Mouse (Mus musculus) neural tube, embryonic 11.5 days (tissue): ENCODE results near the gene Cchcr1. TPM values are rescaled to one million over a fixed set of nuclear protein-coding genes. Genes with fewer than 3 reads are reported as not detected.
"Not testable (repeated sequence)": the region's sequence is repeated elsewhere in the genome, so short reads cannot be mapped to it uniquely, and the experiment has no call there.

Experiments
- ATAC-seq: fragments of 200-750 bp; cut with Nextera tagmentation; 2 replicates; pipeline ENCODE4 v1.8.0; 2017; ENCODE audit warnings: moderate number of reproducible peaks, mild to moderate bottlenecking, moderate TSS enrichment, moderate library complexity; ENCODE audit not compliant: insufficient read depth, low FRiP score, low TSS enrichment
- DNase-seq: peaks from one replicate; pipeline ENCODE4 v3.0.0-alpha.2; 2015; ENCODE audit warnings: low spot score
- H3K27ac ChIP-seq: fragments of 300-500 bp; sonication (generic); 2 replicates; pipeline ENCODE4 v1.5.1; 2014; ENCODE audit warnings: low read depth, mild to moderate bottlenecking, low read length
- H3K27me3 ChIP-seq: fragments of 300-500 bp; sonication (generic); 2 replicates; pipeline ENCODE4 v1.6.1; 2014; ENCODE audit warnings: mild to moderate bottlenecking, low read length, mixed read lengths; ENCODE audit not compliant: control insufficient read depth, insufficient read depth
- H3K36me3 ChIP-seq: fragments of 300-500 bp; sonication (generic); 2 replicates; pipeline ENCODE4 v1.6.1; 2014; ENCODE audit warnings: mild to moderate bottlenecking, low read length, moderate library complexity, mixed read lengths; ENCODE audit not compliant: control insufficient read depth, insufficient read depth
- H3K4me1 ChIP-seq: fragments of 300-500 bp; sonication (generic); 2 replicates; pipeline ENCODE4 v1.6.1; 2014; ENCODE audit warnings: low read length, mixed read lengths; ENCODE audit not compliant: control insufficient read depth, insufficient read depth
- H3K4me2 ChIP-seq: fragments of 300-500 bp; sonication (generic); 2 replicates; pipeline ENCODE4 v1.6.1; 2014; ENCODE audit warnings: low read depth, mild to moderate bottlenecking, moderate library complexity
- H3K4me3 ChIP-seq: fragments of 300-500 bp; sonication (generic); 2 replicates; pipeline ENCODE4 v1.5.1; 2014; ENCODE audit warnings: low read depth, low read length
- H3K9ac ChIP-seq: fragments of 300-500 bp; sonication (generic); 2 replicates; pipeline ENCODE4 v1.6.1; 2014; ENCODE audit warnings: mild to moderate bottlenecking, low read length
- H3K9me3 ChIP-seq: fragments of 300-500 bp; sonication (generic); 2 replicates; pipeline ENCODE4 v1.6.1; 2016; ENCODE audit warnings: low read length; ENCODE audit not compliant: control insufficient read depth
- WGBS: fragments of 180-500 bp; shearing (Covaris S2); extraction: QIAGEN DNeasy Blood & Tissue Kit; methylation state at CpG from one replicate; pipeline ENCODE4 v1.1.7; 2014; 5-methylcytosine and 5-hydroxymethylcytosine counted together
- polyA plus RNA-seq: library from polyadenylated mRNA; unstranded; fragments of >200 nt; fragmentation: Nextera tagmentation; extraction: Ambion mirVana; gene quantifications from 2 replicates; pipeline ENCODE4 v1.2.1, GENCODE M21; 2014

Gene Cchcr1
- polyA plus RNA-seq, 1 experiment from 2014 or later = 9.4 TPM

DNA sequence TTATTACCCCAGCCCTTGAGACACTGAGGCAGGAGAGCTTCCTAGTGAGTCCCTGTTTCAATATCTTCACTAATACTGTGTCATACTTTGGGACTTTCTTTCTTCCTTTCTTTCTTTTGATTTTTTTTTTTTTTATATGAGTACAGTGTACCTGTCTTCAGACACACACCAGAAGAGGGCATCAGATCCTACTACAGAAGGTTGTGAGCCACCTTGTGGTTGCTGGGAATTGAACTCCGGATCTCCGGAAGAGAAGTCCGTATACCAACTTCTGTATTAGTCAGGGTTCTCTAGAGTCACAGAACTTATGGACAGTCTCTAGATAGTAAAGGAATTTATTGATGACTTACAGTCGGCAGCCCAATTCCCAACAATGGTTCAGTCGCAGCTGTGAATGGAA, 8.6 kb upstream of the Cchcr1 start:
- DNase-seq, H3K36me3 ChIP-seq, H3K9ac ChIP-seq, H3K4me3 ChIP-seq, H3K4me2 ChIP-seq, ATAC-seq, H3K4me1 ChIP-seq, H3K9me3 ChIP-seq, H3K27ac ChIP-seq: not testable (repeated sequence)
- 56% methylated on average over 4 of the region's 5 CpGs for whole genome bisulfite sequencing
- H3K27me3 ChIP-seq = peaks cover 19% of the 10 kb centered on the region

DNA sequence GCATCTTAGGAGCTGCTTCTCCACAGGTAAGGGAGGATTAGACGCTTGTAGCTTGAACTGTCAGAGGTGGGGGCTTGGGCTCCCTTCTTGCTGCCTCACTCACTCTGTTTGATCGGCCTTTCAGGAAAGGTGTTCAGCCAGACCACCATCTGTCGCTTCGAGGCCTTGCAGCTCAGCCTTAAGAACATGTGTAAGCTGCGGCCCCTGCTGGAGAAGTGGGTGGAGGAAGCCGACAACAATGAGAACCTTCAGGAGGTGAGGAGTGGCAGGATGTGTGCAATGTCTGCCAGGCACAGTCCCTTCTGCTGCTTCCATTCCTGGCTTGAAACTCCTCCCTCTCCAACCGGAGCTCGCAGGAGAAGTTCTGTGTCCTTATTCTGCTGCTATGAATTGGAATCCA, 7.6 kb upstream of the Cchcr1 start:
- Histone ChIP-seq H3K9ac (no peak overlapping the region), H3K4me1 (0 out of 2 replicates have a peak, but pooled peaks cover 3% of the 10 kb centered on the region), H3K4me3 (no peak overlapping the region), H3K27ac (no peak overlapping the region), H3K4me2 (no peak overlapping the region), H3K27me3 (peaks cover 19% of the 10 kb centered on the region), H3K9me3 (no peaks in the 10 kb centered on the region), H3K36me3 (no peaks in the 10 kb centered on the region)
- no peak for ATAC-seq
- WGBS = 53% methylated on average over 8 of the region's 8 CpGs
- peak; percentile 43 for DNase-seq

DNA sequence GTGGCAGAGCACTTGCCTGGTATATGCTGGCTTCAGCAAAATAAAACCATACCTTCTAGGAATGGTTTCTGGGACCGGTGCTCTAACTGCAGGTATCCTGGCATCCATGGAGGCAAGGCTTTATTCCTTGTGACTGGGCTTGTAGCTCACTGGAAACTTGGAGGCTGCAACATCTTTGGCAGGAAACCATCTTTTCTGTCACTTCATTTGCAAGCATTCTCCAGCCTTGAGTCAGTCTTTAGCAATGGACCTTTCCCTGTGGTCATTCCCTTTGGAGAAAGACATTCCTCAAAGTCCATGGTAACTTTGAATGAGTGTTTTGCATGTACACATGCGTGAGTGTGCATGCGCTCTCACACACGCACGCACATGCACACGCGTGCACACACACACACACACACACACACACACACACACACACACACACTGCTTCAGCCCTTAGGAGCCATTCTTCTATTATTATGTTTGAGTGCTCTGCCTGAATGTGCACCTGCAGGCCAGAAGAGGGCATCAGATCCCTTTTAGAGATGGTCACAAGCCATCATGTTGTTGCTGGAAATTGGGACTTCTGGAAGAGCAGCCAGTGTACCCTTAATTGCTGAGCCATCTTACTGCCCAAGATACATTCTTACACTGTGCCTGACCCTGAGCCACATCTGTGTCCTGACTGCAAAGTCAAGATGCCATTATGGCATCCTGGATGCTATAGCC, 3.8 kb upstream of the Cchcr1 start:
- ATAC-seq = no peak
- no peak overlapping the region for H3K9ac ChIP-seq
- no peak overlapping the region for H3K4me2 ChIP-seq
- no peaks in the 10 kb centered on the region for H3K36me3 ChIP-seq
- 92% methylated on average over 7 of the region's 7 CpGs for WGBS
- H3K9me3 ChIP-seq = no peaks in the 10 kb centered on the region
- no peaks in the 10 kb centered on the region for H3K27me3 ChIP-seq
- no peak overlapping the region for H3K27ac ChIP-seq
- DNase-seq = no peak
- H3K4me1 ChIP-seq = peaks cover 6% of the 10 kb centered on the region
- no peak overlapping the region for H3K4me3 ChIP-seq

DNA sequence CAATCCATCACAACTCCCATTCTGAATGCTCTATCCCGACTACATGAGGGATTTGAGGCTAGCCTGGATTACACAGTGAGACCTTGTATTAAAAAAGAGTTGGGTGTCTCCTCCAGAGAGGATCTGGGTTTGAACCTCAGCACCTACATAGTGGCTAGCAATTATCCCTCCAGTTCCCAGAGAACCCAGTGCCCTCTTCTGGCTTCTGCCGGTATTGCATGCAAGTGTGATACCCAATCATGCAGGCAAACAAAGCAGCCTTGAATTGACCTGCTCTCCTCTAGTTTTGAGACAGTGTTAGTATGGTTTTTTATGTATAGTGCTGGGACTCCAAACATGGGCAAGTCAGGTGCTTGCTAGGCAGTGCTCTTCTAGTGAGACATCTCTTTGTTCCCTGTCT, 3.0 kb upstream of the Cchcr1 start:
- no peak for ATAC-seq
- peak; percentile 75 for DNase-seq
- Histone ChIP-seq H3K27ac (no peak overlapping the region), H3K9ac (no peak overlapping the region), H3K4me1 (peaks cover 6% of the 10 kb centered on the region), H3K27me3 (no peaks in the 10 kb centered on the region), H3K9me3 (no peaks in the 10 kb centered on the region), H3K36me3 (no peaks in the 10 kb centered on the region), H3K4me3 (no peak overlapping the region), H3K4me2 (no peak overlapping the region)
- 18% methylated on average over 2 of the region's 2 CpGs for WGBS

DNA sequence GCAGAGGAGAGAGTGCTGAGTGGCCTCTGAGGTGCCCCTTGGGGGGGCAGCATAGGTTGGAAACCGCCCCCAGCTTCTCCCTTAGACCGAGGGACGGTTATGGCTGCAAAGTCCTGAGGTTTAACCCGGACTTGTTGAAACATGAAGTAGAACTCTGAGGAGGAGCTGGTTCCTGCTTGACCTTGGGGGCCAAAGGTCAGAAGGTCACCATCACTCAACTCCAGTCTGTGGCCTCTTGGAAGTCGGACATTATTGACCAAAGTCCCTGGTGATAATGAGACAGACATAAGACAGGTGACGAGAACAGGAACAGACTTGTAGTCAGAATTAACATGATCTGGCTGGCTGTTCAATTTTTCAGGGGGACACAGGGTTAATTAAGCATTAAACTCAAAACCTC, 2.1 kb upstream of the Cchcr1 start:
- H3K9ac ChIP-seq = peak overlapping the region; percentile 1; the same call in 1 of the 2 replicates
- H3K27me3 ChIP-seq = no peaks in the 10 kb centered on the region
- no peaks in the 10 kb centered on the region for H3K36me3 ChIP-seq
- H3K9me3 ChIP-seq = no peaks in the 10 kb centered on the region
- peaks cover 6% of the 10 kb centered on the region for H3K4me1 ChIP-seq
- H3K27ac ChIP-seq = no peak overlapping the region
- DNase-seq (no peak), ATAC-seq (no peak)
- no peak overlapping the region for H3K4me3 ChIP-seq
- WGBS = 41% methylated on average over 6 of the region's 6 CpGs
- H3K4me2 ChIP-seq = peak overlapping the region; percentile 72; the same call in 1 of the 2 replicates

DNA sequence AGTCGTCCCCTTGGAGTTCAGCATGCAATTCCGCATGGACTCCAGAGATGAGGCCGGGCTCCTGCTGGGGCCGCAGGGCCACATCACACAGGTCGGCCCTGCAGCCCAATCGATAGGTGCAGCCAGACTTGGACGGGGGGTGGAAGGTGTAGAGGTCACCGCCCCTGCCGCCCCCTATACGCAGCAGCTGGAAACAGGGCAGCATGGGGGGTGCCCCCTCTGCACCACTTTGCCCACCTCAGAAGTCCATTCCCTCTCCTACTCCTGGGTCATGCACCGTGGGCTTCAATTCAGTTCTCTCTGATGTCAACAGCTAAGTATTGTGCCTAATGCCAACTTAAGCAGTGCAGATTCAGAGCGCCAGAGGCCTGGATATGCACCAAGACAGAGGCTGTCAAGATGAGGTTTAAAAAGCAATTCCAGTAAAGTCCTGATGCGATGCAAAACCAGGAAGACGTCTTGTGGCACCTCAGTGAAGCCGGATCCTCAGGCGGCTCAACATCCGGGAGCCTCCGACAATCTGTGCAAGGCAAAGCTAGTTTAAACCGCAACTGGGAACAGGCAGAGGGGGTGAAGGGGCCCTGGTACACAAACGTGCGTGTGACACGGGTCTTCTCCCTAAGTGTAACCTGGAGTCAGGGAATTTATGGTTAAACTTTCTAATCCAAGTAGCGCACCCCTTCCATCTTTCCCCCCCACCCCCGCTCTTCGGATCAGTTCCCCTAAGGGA, 824 bp upstream of the Cchcr1 start:
- 6% methylated on average over 25 of the region's 25 CpGs for WGBS
- peak overlapping the region; percentile 56 for H3K4me3 ChIP-seq
- no peak overlapping the region for H3K27ac ChIP-seq
- peaks cover 6% of the 10 kb centered on the region for H3K4me1 ChIP-seq
- no peaks in the 10 kb centered on the region for H3K36me3 ChIP-seq
- H3K9ac ChIP-seq = peak overlapping the region; percentile 54
- peak overlapping the region; percentile 72 for H3K4me2 ChIP-seq
- DNase-seq (peak; percentile 47), ATAC-seq (no peak)
- no peaks in the 10 kb centered on the region for H3K9me3 ChIP-seq
- H3K27me3 ChIP-seq = no peaks in the 10 kb centered on the region

DNA sequence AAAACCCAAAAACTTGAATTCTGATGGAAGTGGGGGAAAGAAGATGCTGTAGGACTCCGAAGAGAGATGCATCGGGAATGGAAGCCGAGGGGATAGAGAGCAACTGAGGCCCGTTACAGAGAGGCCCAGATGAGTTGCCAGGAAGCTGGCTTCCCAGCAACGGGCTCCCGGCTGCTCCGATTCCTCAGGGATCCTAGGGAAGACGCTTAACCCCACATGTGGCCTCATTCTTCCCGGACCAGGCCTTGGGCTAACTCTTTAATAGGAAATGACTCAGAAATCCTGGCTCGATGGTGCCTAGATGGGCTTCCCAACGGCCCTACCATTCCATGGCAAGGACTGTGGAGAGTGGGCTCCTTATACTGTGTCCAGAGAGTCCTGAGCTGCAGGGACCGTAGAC, 626 bp downstream of the Cchcr1 start:
- DNase-seq = no peak
- no peak for ATAC-seq
- WGBS = 12% methylated on average over 12 of the region's 12 CpGs

DNA sequence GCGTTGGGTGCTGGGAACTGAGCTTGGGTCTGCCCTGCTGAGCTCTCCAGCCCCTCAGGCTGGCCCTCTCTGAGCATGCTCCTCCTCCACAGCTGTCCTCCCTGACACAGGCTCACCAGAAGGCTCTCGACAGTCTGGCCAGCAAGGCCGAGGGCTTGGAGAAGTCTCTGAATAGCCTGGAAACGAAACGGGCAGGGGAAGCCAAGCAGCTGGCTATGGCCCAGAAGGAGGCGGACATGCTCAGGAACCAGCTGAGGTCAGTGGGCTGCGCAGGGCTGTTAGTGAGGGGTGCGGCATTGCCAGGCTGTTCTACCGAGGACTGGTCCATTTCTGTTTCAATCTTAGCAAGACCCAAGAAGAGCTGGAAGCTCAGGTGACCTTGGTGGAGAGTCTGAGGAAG, 7.5 kb downstream of the Cchcr1 start:
- H3K9ac ChIP-seq = no peak overlapping the region
- H3K9me3 ChIP-seq = no peaks in the 10 kb centered on the region
- H3K27ac ChIP-seq = no peak overlapping the region
- no peak overlapping the region for H3K4me2 ChIP-seq
- no peak for ATAC-seq
- H3K27me3 ChIP-seq = no peaks in the 10 kb centered on the region
- no peak overlapping the region for H3K4me3 ChIP-seq
- no peak for DNase-seq
- peaks cover under 1% of the 10 kb centered on the region for H3K36me3 ChIP-seq
- no peaks in the 10 kb centered on the region for H3K4me1 ChIP-seq
- 90% methylated on average over 9 of the region's 9 CpGs for WGBS

More for the DNA sequence above, 626 bp downstream of the Cchcr1 start:
- Histone ChIP-seq H3K4me2 (peak overlapping the region; percentile 72), H3K4me1 (peaks cover 6% of the 10 kb centered on the region), H3K9ac (peak overlapping the region; percentile 49), H3K27me3 (no peaks in the 10 kb centered on the region), H3K4me3 (peak overlapping the region; percentile 56), H3K9me3 (no peaks in the 10 kb centered on the region), H3K27ac (0 out of 2 replicates have a peak overlapping the region, but pooled peaks have one; percentile 20), H3K36me3 (no peaks in the 10 kb centered on the region)

DNA sequence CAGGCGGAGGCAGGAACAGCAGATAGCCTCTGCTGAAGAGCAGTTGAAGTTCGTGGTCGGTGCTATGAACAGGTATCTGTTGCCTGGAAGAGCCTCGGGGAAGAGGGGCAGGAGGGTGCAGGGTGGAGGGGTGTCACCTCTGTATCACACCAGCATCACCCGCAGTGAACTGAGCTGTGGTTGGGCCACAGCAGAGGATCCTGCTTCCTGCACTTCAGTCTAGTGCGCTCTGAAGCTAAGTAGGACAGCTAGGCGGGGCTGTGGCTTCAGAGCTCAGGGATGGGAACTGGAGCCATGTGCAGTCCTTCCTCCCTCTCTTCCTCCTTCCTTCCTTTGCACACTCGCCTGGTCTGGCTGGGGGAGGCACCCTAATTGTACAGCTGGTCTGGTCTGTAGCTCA, 9.7 kb downstream of the Cchcr1 start:
- Histone ChIP-seq H3K4me2 (no peak overlapping the region), H3K27ac (no peak overlapping the region), H3K4me1 (no peaks in the 10 kb centered on the region), H3K4me3 (no peak overlapping the region), H3K27me3 (no peaks in the 10 kb centered on the region), H3K9me3 (no peaks in the 10 kb centered on the region), H3K36me3 (peaks cover 2% of the 10 kb centered on the region), H3K9ac (no peak overlapping the region)
- 76% methylated on average over 8 of the region's 8 CpGs for WGBS
- no peak for DNase-seq
- no peak for ATAC-seq
